Mouse (Mus musculus) embryonic facial prominence, embryonic 15.5 days (tissue): Measurements from ENCODE around the gene Slc44a2. TPM values are rescaled to one million over a fixed set of nuclear protein-coding genes. Genes with fewer than 3 reads are reported as not detected.

Source experiments
- ATAC-seq: fragments of 200-750 bp; cut with Nextera tagmentation; 2 replicates; pipeline ENCODE4 v1.8.0; 2017; ENCODE audit warnings: low read depth, moderate TSS enrichment; ENCODE audit not compliant: insufficient number of reproducible peaks, low FRiP score, low TSS enrichment
- H3K27ac ChIP-seq: fragments of 300-500 bp; sonication (generic); replicated peaks from 2 replicates; pipeline ENCODE4 v1.5.1; 2015; ENCODE audit warnings: mild to moderate bottlenecking, inconsistent platforms
- H3K27me3 ChIP-seq: fragments of 300-500 bp; sonication (generic); 2 replicates; pipeline ENCODE4 v1.6.1; 2015; ENCODE audit warnings: inconsistent platforms
- H3K36me3 ChIP-seq: fragments of 300-500 bp; sonication (generic); 2 replicates; pipeline ENCODE4 v1.6.1; 2015; ENCODE audit warnings: mild to moderate bottlenecking, inconsistent platforms
- H3K4me1 ChIP-seq: fragments of 300-500 bp; sonication (generic); 2 replicates; pipeline ENCODE4 v1.6.1; 2015; ENCODE audit warnings: inconsistent platforms
- H3K4me2 ChIP-seq: fragments of 300-500 bp; sonication (generic); replicated peaks from 2 replicates; pipeline ENCODE4 v1.6.1; 2015; ENCODE audit warnings: mild to moderate bottlenecking, inconsistent platforms
- H3K4me3 ChIP-seq: fragments of 300-500 bp; sonication (generic); replicated peaks from 2 replicates; pipeline ENCODE4 v1.5.1; 2015; ENCODE audit warnings: mild to moderate bottlenecking, inconsistent platforms
- H3K9ac ChIP-seq: fragments of 300-500 bp; sonication (generic); 2 replicates; pipeline ENCODE4 v1.6.1; 2015; ENCODE audit warnings: inconsistent platforms
- H3K9me3 ChIP-seq: fragments of 300-500 bp; sonication (generic); replicated peaks from 2 replicates; pipeline ENCODE4 v1.6.1; 2016; ENCODE audit warnings: inconsistent platforms
- WGBS: fragments of 180-500 bp; shearing (Covaris S2); methylation state at CpG from one replicate; pipeline ENCODE4 v1.1.7; 2015; 5-methylcytosine and 5-hydroxymethylcytosine counted together
- polyA plus RNA-seq: library from polyadenylated mRNA; unstranded; fragments of >200 nt; fragmentation: Nextera tagmentation; extraction: Ambion mirVana; gene quantifications from 2 replicates; pipeline ENCODE4 v1.2.1, GENCODE M21; 2015

The Slc44a2 gene
- polyA plus RNA-seq, 1 experiment from 2014 or later: 143 TPM

GRCm38 (mm10) chr9:21309150-21309741 lies 11.3 kb upstream of the Slc44a2 start:
- H3K27ac ChIP-seq: no peak overlapping the region
- H3K4me3 ChIP-seq: no peak overlapping the region
- peaks cover 15% of the 10 kb centered on the region for H3K27me3 ChIP-seq
- H3K36me3 ChIP-seq: no peaks in the 10 kb centered on the region
- ATAC-seq: no peak
- H3K4me1 ChIP-seq: 0 out of 2 replicates have a peak, but pooled peaks cover 2% of the 10 kb centered on the region
- 67% methylated on average over 15 of the region's 15 CpGs for WGBS
- no peaks in the 10 kb centered on the region for H3K9me3 ChIP-seq
- no peak overlapping the region for H3K4me2 ChIP-seq
- H3K9ac ChIP-seq: no peak overlapping the region

GRCm38 (mm10) chr9:21311695-21312094 lies 8.8 kb upstream of the Slc44a2 start:
- H3K9ac ChIP-seq: peak overlapping the region; percentile 37
- WGBS: 19% methylated on average over 7 of the region's 7 CpGs

GRCm38 (mm10) chr9:21312134-21312533 lies 8.4 kb upstream of the Slc44a2 start, which contains the start of gene Ap1m2:
Gene Ap1m2 (minus strand): TSS chr9:21312337.
- ATAC-seq: no peak
- Histone ChIP-seq H3K4me1 (0 out of 2 replicates have a peak, but pooled peaks cover 2% of the 10 kb centered on the region), H3K9me3 (no peaks in the 10 kb centered on the region), H3K9ac (peak within 1 kb of the TSS; percentile 37), H3K36me3 (no peaks in the 10 kb centered on the region), H3K4me3 (peak within 1 kb of the TSS; percentile 47), H3K27me3 (peaks cover 15% of the 10 kb centered on the region), H3K4me2 (peak within 1 kb of the TSS; percentile 36), H3K27ac (peak within 1 kb of the TSS; percentile 65; the same call in 1 of the 2 replicates)
- 8% methylated on average over 35 of the region's 35 CpGs for whole genome bisulfite sequencing

More at GRCm38 (mm10) chr9:21311695-21312094, 8.8 kb upstream of the Slc44a2 start:
- Histone ChIP-seq H3K27ac (peak overlapping the region; percentile 65; the same call in 1 of the 2 replicates), H3K9me3 (no peaks in the 10 kb centered on the region), H3K4me3 (peak overlapping the region; percentile 47), H3K4me1 (0 out of 2 replicates have a peak, but pooled peaks cover 2% of the 10 kb centered on the region), H3K36me3 (no peaks in the 10 kb centered on the region), H3K27me3 (peaks cover 15% of the 10 kb centered on the region), H3K4me2 (peak overlapping the region; percentile 36)
- no peak for ATAC-seq

DNA sequence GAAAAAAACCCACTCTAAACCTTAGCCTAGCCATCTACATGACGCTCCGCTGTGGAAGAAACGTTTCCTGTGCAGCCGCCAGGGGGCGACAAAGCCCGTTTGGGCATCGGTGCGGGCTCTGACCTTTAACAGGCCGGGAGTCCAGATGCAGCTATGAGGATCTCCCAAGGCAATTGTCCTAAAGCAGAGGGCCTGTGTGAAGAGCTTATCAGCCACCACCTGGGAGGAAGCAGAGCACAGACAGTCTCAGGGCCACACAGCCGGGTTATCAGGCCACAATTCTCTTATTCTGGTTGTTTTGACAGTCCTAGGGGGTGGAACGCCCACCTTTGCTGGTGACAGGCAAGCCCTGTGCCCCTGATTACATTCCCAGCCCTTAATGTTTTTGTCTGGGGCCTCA lies 7.1 kb upstream of the Slc44a2 start:
- Histone ChIP-seq H3K4me2 (no peak overlapping the region), H3K4me1 (0 out of 2 replicates have a peak, but pooled peaks cover 2% of the 10 kb centered on the region), H3K36me3 (no peaks in the 10 kb centered on the region), H3K27ac (no peak overlapping the region), H3K4me3 (no peak overlapping the region), H3K27me3 (peaks cover 15% of the 10 kb centered on the region), H3K9ac (no peak overlapping the region), H3K9me3 (no peaks in the 10 kb centered on the region)
- 8% methylated on average over 11 of the region's 11 CpGs for WGBS
- no peak for ATAC-seq

- no peak overlapping the region for H3K4me3 ChIP-seq
- H3K36me3 ChIP-seq: no peaks in the 10 kb centered on the region
- peaks cover 15% of the 10 kb centered on the region for H3K27me3 ChIP-seq
- 72% methylated on average over 9 of the region's 9 CpGs for WGBS
- H3K9ac ChIP-seq: no peak overlapping the region
- no peak for ATAC-seq
- no peaks in the 10 kb centered on the region for H3K9me3 ChIP-seq
- H3K4me2 ChIP-seq: no peak overlapping the region
- peak overlapping the region; percentile 34; the same call in 1 of the 2 replicates for H3K27ac ChIP-seq
- H3K4me1 ChIP-seq: 0 out of 2 replicates have a peak, but pooled peaks cover 2% of the 10 kb centered on the region
Measured at GRCm38 (mm10) chr9:21314367-21315140, 5.9 kb upstream of the Slc44a2 start.

DNA sequence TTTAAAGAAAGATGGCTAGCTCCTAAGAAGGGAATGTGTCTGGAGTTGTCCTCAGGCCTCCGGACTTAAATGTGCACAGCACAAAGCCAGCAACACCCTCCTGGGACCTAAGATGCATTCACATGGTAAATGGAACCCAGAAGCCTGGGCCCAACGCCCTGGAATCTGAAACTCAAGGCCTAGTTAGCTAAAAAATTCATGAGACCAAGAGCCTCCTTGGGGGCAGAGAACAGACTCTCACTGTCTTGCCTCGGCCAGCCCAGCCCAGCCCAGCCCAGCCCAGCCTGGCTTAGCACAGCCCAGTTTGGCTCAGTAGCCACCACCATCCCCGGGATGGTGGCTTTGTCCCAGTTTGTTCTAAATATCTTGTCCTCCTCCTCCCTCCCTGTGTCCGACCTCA lies 5.1 kb upstream of the Slc44a2 start:
- H3K4me2 ChIP-seq: no peak overlapping the region
- no peak for ATAC-seq
- H3K36me3 ChIP-seq: no peaks in the 10 kb centered on the region
- H3K4me1 ChIP-seq: 0 out of 2 replicates have a peak, but pooled peaks cover 5% of the 10 kb centered on the region
- 53% methylated on average over 5 of the region's 5 CpGs for WGBS
- no peak overlapping the region for H3K9ac ChIP-seq
- H3K27me3 ChIP-seq: peaks cover 15% of the 10 kb centered on the region
- 0 out of 2 replicates have a peak overlapping the region, but pooled peaks have one; percentile 34 for H3K27ac ChIP-seq
- H3K9me3 ChIP-seq: no peaks in the 10 kb centered on the region
- H3K4me3 ChIP-seq: no peak overlapping the region

DNA sequence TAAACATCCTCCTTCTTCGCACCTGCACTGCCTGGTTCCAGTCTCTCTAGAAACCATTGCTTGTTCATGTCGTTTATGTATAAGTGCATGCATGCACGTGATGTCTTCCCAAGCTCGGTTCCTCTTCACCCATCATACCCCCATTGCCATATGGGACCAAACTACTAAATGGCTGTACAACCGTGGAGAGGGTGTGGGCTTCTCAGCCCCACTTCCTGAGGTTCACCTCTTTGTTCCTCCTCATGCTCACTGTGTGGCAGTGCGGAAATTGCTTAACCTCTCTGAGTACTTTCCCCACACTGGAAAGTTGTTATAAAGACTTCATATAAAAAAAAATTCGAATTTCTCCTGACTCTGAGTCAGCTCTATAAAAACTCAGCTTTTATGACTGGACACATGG lies 3.8 kb upstream of the Slc44a2 start:
- Histone ChIP-seq H3K36me3 (no peaks in the 10 kb centered on the region), H3K4me2 (no peak overlapping the region), H3K9ac (no peak overlapping the region), H3K27ac (no peak overlapping the region), H3K27me3 (peaks cover 8% of the 10 kb centered on the region), H3K9me3 (no peaks in the 10 kb centered on the region), H3K4me1 (peaks cover 13% of the 10 kb centered on the region), H3K4me3 (no peak overlapping the region)
- 70% methylated on average over 7 of the region's 7 CpGs for WGBS
- no peak for ATAC-seq

DNA sequence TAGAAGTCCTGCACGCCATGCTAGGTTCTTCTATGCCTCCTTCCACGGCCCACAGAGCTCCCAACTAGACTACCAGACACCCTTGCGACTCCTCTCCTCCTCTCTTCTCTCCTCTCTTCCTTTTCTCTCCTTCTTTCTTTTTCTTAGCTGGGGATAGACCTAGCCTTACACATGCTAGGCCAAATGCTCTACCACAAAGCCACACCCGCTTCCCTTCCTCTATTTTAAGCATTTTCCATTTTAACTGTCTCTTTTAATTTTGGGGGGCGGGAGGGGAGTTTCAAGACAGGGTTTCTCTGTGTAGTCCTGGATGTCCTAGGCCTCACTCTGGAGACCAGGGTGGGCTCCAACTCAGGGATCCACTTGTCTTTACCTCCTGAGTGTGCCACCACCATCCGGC lies 1.7 kb upstream of the Slc44a2 start:
- Histone ChIP-seq H3K36me3 (no peaks in the 10 kb centered on the region), H3K4me2 (no peak overlapping the region), H3K27me3 (no peaks in the 10 kb centered on the region), H3K4me3 (no peak overlapping the region), H3K27ac (no peak overlapping the region), H3K9ac (no peak overlapping the region), H3K4me1 (peaks cover 19% of the 10 kb centered on the region), H3K9me3 (no peaks in the 10 kb centered on the region)
- no peak for ATAC-seq
- WGBS: 93% methylated on average over 6 of the region's 6 CpGs

- no peak for ATAC-seq
- H3K27ac ChIP-seq: no peak overlapping the region
- no peak overlapping the region for H3K4me2 ChIP-seq
- no peak overlapping the region for H3K9ac ChIP-seq
- H3K36me3 ChIP-seq: no peaks in the 10 kb centered on the region
- 91% methylated on average over 4 of the region's 4 CpGs for WGBS
- no peak overlapping the region for H3K4me3 ChIP-seq
- H3K4me1 ChIP-seq: peaks cover 19% of the 10 kb centered on the region
- H3K27me3 ChIP-seq: no peaks in the 10 kb centered on the region
- no peaks in the 10 kb centered on the region for H3K9me3 ChIP-seq
Measured at GRCm38 (mm10) chr9:21319503-21319902, 995 bp upstream of the Slc44a2 start.

DNA sequence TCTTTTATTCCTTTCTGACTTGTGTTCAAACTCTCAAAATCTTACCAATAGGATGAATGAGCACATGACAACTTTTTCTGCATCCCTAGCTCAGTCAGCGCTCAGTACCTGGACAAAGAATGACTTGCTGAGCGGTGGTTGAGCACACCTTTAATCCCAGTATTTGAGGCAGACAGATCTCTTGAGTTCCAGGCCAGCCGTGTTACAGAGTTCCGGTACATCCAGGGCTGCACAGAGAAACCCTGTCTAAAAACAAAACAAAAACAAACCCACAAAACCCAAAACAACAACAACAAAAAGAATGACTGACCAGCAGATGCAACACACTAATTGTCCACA lies 249 bp upstream of the Slc44a2 start:
- Histone ChIP-seq H3K4me3 (peak overlapping the region; percentile 65), H3K9ac (no peak overlapping the region), H3K27ac (peak overlapping the region; percentile 60; the same call in 1 of the 2 replicates), H3K9me3 (no peaks in the 10 kb centered on the region), H3K4me2 (peak overlapping the region; percentile 85), H3K27me3 (no peaks in the 10 kb centered on the region), H3K36me3 (no peaks in the 10 kb centered on the region), H3K4me1 (peaks cover 19% of the 10 kb centered on the region)
- no peak for ATAC-seq
- WGBS: 17% methylated on average over 4 of the region's 4 CpGs

GRCm38 (mm10) chr9:21321513-21321835 lies 976 bp downstream of the Slc44a2 start:
- H3K9ac ChIP-seq: peak overlapping the region; percentile 68
- H3K4me2 ChIP-seq: peak overlapping the region; percentile 85
- H3K4me3 ChIP-seq: peak overlapping the region; percentile 65
- peaks cover 19% of the 10 kb centered on the region for H3K4me1 ChIP-seq
- no peaks in the 10 kb centered on the region for H3K9me3 ChIP-seq
- no peaks in the 10 kb centered on the region for H3K27me3 ChIP-seq
- no peaks in the 10 kb centered on the region for H3K36me3 ChIP-seq
- H3K27ac ChIP-seq: 0 out of 2 replicates have a peak overlapping the region, but pooled peaks have one; percentile 60
- ATAC-seq: no peak
- 12% methylated on average over 6 of the region's 6 CpGs for WGBS
